Mouse (Mus musculus): ENCODE measurements at regions not wholly inside any gene's neighbourhood (a gene's known extent, or its start where the extent isn't known, plus 50 kb on each side); places are given as distances from the start of the nearest gene placed in this dataset.

DNA sequence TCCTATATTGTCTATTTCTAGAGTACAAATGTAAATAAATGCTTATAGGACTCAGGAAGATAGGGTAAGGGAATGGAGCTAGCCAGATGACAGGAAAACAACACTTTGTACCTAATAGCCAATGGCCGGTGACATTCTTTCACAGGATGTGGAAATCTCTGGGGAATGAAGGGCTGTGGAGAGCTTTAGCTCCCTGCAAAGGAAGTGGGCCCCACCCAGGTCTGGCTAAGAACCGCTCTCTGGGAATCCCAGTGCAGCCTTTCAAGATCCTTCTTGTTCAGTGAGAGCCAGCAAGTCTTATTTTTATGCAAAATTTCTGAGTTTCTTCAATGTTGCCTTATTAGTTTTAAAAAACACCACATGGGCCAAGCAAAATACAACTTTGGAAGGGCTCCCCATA lies 54.7 kb upstream of the Pappa2 start:
- Histone ChIP-seq H3K27me3 (replicated peaks) (no peaks in the 10 kb centered on the region), H3K4me1 (no peaks in the 10 kb centered on the region), H3K9me3 (replicated peaks) (no peaks in the 10 kb centered on the region), H3K9ac (replicated peaks) (no peak overlapping the region), H3K4me2 (no peak overlapping the region), H3K36me3 (no peaks in the 10 kb centered on the region), H3K4me3 (replicated peaks) (no peak overlapping the region), H3K27ac (replicated peaks) (no peak overlapping the region)
- 77% methylated on average over 2 of the region's 2 CpGs for WGBS
- no peak for ATAC-seq (ENCODE audit: low FRiP score)

GRCm38 (mm10) chr1:159036371-159036770 lies 56.1 kb upstream of the Pappa2 start:
- H3K27me3 ChIP-seq (replicated peaks), result no peaks in the 10 kb centered on the region
- no peak overlapping the region for H3K27ac ChIP-seq (replicated peaks)
- no peaks in the 10 kb centered on the region for H3K9me3 ChIP-seq (replicated peaks)
- WGBS, result 76% methylated on average over 6 of the region's 6 CpGs
- no peaks in the 10 kb centered on the region for H3K36me3 ChIP-seq
- H3K9ac ChIP-seq (replicated peaks), result no peak overlapping the region
- H3K4me2 ChIP-seq, result no peak overlapping the region
- H3K4me3 ChIP-seq (replicated peaks), result no peak overlapping the region
- no peak for ATAC-seq (ENCODE audit: low FRiP score)
- H3K4me1 ChIP-seq, result no peaks in the 10 kb centered on the region

DNA sequence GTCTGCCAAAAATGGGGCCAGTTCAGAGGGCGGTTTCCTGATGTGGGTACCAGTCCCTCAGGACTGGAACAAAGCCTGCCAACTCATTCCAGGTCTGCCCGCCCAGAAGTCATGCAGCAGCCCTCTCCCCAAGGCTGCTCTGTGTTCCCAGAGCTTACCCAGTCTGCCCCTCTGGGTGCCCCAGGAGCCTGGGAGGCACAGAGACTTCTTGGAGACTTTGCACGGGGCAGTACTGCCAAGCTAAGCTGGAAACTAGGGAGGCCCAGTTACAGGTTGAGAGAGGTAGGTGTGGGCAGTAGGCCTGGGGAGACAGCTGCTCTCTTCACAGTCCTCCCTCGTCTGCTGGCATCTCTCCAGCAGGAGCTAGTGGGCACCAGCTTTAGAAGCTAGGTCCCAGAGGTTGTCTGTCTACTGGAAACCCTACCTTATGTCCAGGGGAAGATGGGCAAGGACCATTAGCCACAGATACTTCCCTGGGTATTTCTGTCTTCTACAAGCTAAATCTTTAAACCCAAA lies 65.6 kb upstream of the Pappa2 start:
- no peaks in the 10 kb centered on the region for H3K4me1 ChIP-seq
- H3K4me2 ChIP-seq, result no peak overlapping the region
- no peak overlapping the region for H3K27ac ChIP-seq (replicated peaks)
- H3K9ac ChIP-seq (replicated peaks), result no peak overlapping the region
- no peaks in the 10 kb centered on the region for H3K27me3 ChIP-seq (replicated peaks)
- WGBS, result 81% methylated on average over 4 of the region's 4 CpGs
- no peaks in the 10 kb centered on the region for H3K9me3 ChIP-seq (replicated peaks)
- H3K36me3 ChIP-seq, result no peaks in the 10 kb centered on the region
- no peak overlapping the region for H3K4me3 ChIP-seq (replicated peaks)
- no peak; the same call in 1 of the 2 replicates for ATAC-seq (ENCODE audit: low FRiP score)

- Histone ChIP-seq H3K4me3 (replicated peaks) (no peak overlapping the region), H3K27me3 (replicated peaks) (no peaks in the 10 kb centered on the region), H3K4me2 (no peak overlapping the region), H3K36me3 (no peaks in the 10 kb centered on the region), H3K4me1 (no peaks in the 10 kb centered on the region), H3K27ac (replicated peaks) (no peak overlapping the region), H3K9ac (replicated peaks) (no peak overlapping the region), H3K9me3 (replicated peaks) (no peaks in the 10 kb centered on the region)
- 57% methylated on average over 1 of the region's 1 CpGs for WGBS
- no peak for ATAC-seq (ENCODE audit: low FRiP score)
Measured at GRCm38 (mm10) chr1:159065024-159065423, 84.7 kb upstream of the Pappa2 start.

DNA sequence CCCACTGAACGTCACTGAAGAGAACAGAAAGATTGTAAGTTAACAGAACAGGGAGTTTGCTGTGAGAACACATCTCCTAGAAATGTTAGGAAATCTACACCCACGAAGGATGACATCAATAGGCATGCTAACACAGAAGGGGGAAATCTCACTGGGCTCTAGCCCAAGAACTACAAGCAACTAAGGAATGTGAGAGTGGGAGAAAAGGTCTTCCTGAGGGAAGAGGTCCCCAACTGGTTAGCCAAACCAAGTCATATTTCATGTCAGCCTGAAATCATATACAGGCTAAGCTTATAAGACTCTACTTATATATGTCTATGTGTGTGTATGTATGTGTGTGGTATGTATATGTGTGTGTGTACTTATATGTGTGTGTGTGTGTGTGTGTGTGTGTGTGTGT lies 118.9 kb upstream of the Pappa2 start:
- 84% methylated on average over 2 of the region's 2 CpGs for WGBS
- H3K4me1 ChIP-seq, result no peaks in the 10 kb centered on the region
- H3K4me3 ChIP-seq (replicated peaks), result no peak overlapping the region
- H3K4me2 ChIP-seq, result no peak overlapping the region
- no peak overlapping the region for H3K9ac ChIP-seq (replicated peaks)
- no peak overlapping the region for H3K27ac ChIP-seq (replicated peaks)
- no peaks in the 10 kb centered on the region for H3K36me3 ChIP-seq
- H3K9me3 ChIP-seq (replicated peaks), result no peaks in the 10 kb centered on the region
- no peaks in the 10 kb centered on the region for H3K27me3 ChIP-seq (replicated peaks)
- ATAC-seq (ENCODE audit: low FRiP score), result no peak

GRCm38 (mm10) chr1:159122201-159122600 lies 109.9 kb upstream of the Cop1 start:
- Histone ChIP-seq H3K4me1 (no peaks in the 10 kb centered on the region), H3K9ac (replicated peaks) (no peak overlapping the region), H3K4me3 (replicated peaks) (no peak overlapping the region), H3K27ac (replicated peaks) (no peak overlapping the region), H3K36me3 (no peaks in the 10 kb centered on the region), H3K27me3 (replicated peaks) (no peaks in the 10 kb centered on the region), H3K4me2 (no peak overlapping the region), H3K9me3 (replicated peaks) (no peaks in the 10 kb centered on the region)
- 77% methylated on average over 3 of the region's 3 CpGs for WGBS
- no peak for ATAC-seq (ENCODE audit: low FRiP score)

- H3K27ac ChIP-seq (replicated peaks), result no peak overlapping the region
- no peaks in the 10 kb centered on the region for H3K36me3 ChIP-seq
- no peaks in the 10 kb centered on the region for H3K4me1 ChIP-seq
- H3K4me2 ChIP-seq, result no peak overlapping the region
- ATAC-seq (ENCODE audit: low FRiP score), result no peak
- H3K9me3 ChIP-seq (replicated peaks), result no peaks in the 10 kb centered on the region
- H3K4me3 ChIP-seq (replicated peaks), result no peak overlapping the region
- H3K9ac ChIP-seq (replicated peaks), result no peak overlapping the region
- no peaks in the 10 kb centered on the region for H3K27me3 ChIP-seq (replicated peaks)
Measured at GRCm38 (mm10) chr1:159124874-159125273, 107.2 kb upstream of the Cop1 start.

- peaks cover 3% of the 10 kb centered on the region; the same call in 1 of the 2 replicates for H3K4me1 ChIP-seq
- H3K36me3 ChIP-seq, result no peaks in the 10 kb centered on the region
- 0 out of 2 replicates have a peak overlapping the region, but pooled peaks have one; percentile 35 for H3K27ac ChIP-seq (replicated peaks)
- no peaks in the 10 kb centered on the region for H3K27me3 ChIP-seq (replicated peaks)
- 0 out of 2 replicates have a peak overlapping the region, but pooled peaks have one; percentile 8 for H3K4me3 ChIP-seq (replicated peaks)
- no peaks in the 10 kb centered on the region for H3K9me3 ChIP-seq (replicated peaks)
- no peak overlapping the region for H3K9ac ChIP-seq (replicated peaks)
- ATAC-seq (ENCODE audit: low FRiP score), result peak; percentile 73
- 11% methylated on average over 10 of the region's 10 CpGs for WGBS
- peak overlapping the region; percentile 42 for H3K4me2 ChIP-seq
Measured at GRCm38 (mm10) chr1:159135301-159135700, 96.8 kb upstream of the Cop1 start.

DNA sequence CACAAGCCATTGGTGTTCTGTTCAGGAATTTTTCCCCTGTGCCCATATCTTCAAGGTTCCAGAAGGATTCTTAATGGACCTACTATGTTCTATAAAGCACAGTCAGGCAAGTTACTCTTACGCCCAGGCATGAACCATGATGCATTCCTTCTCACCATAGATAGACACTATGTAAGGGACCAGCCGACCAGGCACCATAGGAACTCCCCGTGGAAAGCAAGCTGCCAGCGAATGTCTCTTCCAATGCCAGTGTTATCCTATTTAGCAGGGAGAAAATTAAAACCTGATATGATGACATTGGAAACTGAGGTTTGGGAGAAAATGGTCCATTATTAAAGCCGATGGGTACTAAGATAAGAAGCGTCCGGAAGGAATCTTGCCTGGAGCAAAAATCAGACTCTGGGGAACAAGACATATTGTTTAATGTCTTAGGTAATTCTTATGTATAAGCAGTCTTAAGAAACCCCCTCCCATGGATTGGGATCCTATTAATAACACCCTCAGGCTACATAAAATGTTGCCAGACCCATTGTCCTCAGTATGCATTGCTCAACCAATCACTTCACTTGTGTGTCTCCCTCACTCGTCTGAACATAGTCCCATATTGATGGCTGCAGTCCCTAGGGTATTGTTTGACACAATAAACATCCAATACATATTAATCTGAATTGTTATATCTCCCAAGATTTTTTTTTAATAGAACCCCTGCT lies 84.2 kb upstream of the Cop1 start:
- no peaks in the 10 kb centered on the region for H3K9me3 ChIP-seq (replicated peaks)
- H3K9ac ChIP-seq (replicated peaks), result no peak overlapping the region
- no peaks in the 10 kb centered on the region for H3K27me3 ChIP-seq (replicated peaks)
- H3K4me1 ChIP-seq, result peaks cover 15% of the 10 kb centered on the region; the same call in 1 of the 2 replicates
- WGBS, result 57% methylated on average over 8 of the region's 8 CpGs
- no peak overlapping the region for H3K4me3 ChIP-seq (replicated peaks)
- no peaks in the 10 kb centered on the region for H3K36me3 ChIP-seq
- ATAC-seq (ENCODE audit: low FRiP score), result peak; percentile 82
- peak overlapping the region; percentile 14; the same call in 1 of the 2 replicates for H3K4me2 ChIP-seq
- 0 out of 2 replicates have a peak overlapping the region, but pooled peaks have one; percentile 34 for H3K27ac ChIP-seq (replicated peaks)

- H3K4me3 ChIP-seq (replicated peaks), result no peak overlapping the region
- WGBS, result 42% methylated on average over 9 of the region's 9 CpGs
- no peak overlapping the region for H3K9ac ChIP-seq (replicated peaks)
- H3K27me3 ChIP-seq (replicated peaks), result no peaks in the 10 kb centered on the region
- H3K4me1 ChIP-seq, result peaks cover 15% of the 10 kb centered on the region; the same call in 1 of the 2 replicates
- H3K36me3 ChIP-seq, result no peaks in the 10 kb centered on the region
- peak overlapping the region; percentile 14; the same call in 1 of the 2 replicates for H3K4me2 ChIP-seq
- H3K27ac ChIP-seq (replicated peaks), result peak overlapping the region; percentile 15; the same call in 1 of the 2 replicates
- ATAC-seq (ENCODE audit: low FRiP score), result peak; percentile 93
- no peaks in the 10 kb centered on the region for H3K9me3 ChIP-seq (replicated peaks)
Measured at GRCm38 (mm10) chr1:159148498-159149187, 83.5 kb upstream of the Cop1 start.

GRCm38 (mm10) chr1:159149207-159149606 lies 82.9 kb upstream of the Cop1 start:
- Histone ChIP-seq H3K36me3 (no peaks in the 10 kb centered on the region), H3K4me1 (peaks cover 15% of the 10 kb centered on the region; the same call in 1 of the 2 replicates), H3K27ac (replicated peaks) (peak overlapping the region; percentile 15; the same call in 1 of the 2 replicates), H3K27me3 (replicated peaks) (no peaks in the 10 kb centered on the region), H3K9me3 (replicated peaks) (no peaks in the 10 kb centered on the region), H3K4me3 (replicated peaks) (no peak overlapping the region), H3K9ac (replicated peaks) (no peak overlapping the region), H3K4me2 (no peak overlapping the region)
- WGBS, result 90% methylated on average over 6 of the region's 6 CpGs
- peak; percentile 53 for ATAC-seq (ENCODE audit: low FRiP score)

DNA sequence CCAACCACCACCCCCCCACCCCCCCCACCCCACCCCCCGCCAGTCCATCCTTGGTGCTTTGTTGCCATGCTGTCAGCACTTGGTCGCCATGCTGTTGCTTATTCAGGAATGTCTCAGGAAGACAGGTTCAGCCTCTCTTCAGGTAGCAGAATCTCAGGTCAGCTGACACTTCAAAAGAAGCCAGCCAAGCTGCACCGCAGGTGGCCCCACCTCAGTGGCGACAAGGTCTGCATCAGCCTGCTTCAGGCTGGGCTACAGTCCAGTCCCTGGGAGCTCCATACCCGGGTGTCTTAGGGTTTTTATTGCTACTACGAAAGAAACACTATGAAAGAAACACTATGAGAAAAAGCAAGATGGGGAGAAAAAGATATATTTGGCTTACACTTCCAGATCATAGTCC lies 82.4 kb upstream of the Cop1 start:
- no peak overlapping the region for H3K4me2 ChIP-seq
- H3K4me3 ChIP-seq (replicated peaks), result no peak overlapping the region
- no peak overlapping the region for H3K27ac ChIP-seq (replicated peaks)
- H3K9me3 ChIP-seq (replicated peaks), result no peaks in the 10 kb centered on the region
- ATAC-seq (ENCODE audit: low FRiP score), result no peak
- 54% methylated on average over 6 of the region's 6 CpGs for WGBS
- peaks cover 15% of the 10 kb centered on the region; the same call in 1 of the 2 replicates for H3K4me1 ChIP-seq
- H3K36me3 ChIP-seq, result no peaks in the 10 kb centered on the region
- no peak overlapping the region for H3K9ac ChIP-seq (replicated peaks)
- no peaks in the 10 kb centered on the region for H3K27me3 ChIP-seq (replicated peaks)
